Mouse (Mus musculus) intestine, embryonic 16.5 days (tissue): ENCODE results near the gene Stat3. TPM values are rescaled to one million over a fixed set of nuclear protein-coding genes. Genes with fewer than 3 reads are reported as not detected.

ENCODE experiments used
- ATAC-seq: fragments of 200-750 bp; cut with Nextera tagmentation; 2 replicates; pipeline ENCODE4 v1.8.0; 2017; ENCODE audit warnings: moderate TSS enrichment, moderate library complexity
- H3K27ac ChIP-seq: fragments of 300-500 bp; sonication (generic); 2 replicates; pipeline ENCODE4 v1.5.1; 2014; ENCODE audit warnings: mild to moderate bottlenecking, low read length
- H3K27me3 ChIP-seq: fragments of 300-500 bp; sonication (generic); replicated peaks from 2 replicates; pipeline ENCODE4 v1.6.1; 2014; ENCODE audit warnings: low read length, control low read depth, mixed read lengths; ENCODE audit not compliant: control insufficient read depth, insufficient read depth
- H3K36me3 ChIP-seq: fragments of 300-500 bp; sonication (generic); 2 replicates; pipeline ENCODE4 v1.6.1; 2014; ENCODE audit warnings: low read length, control low read depth; ENCODE audit not compliant: control insufficient read depth, insufficient read depth
- H3K4me1 ChIP-seq: fragments of 300-500 bp; sonication (generic); 2 replicates; pipeline ENCODE4 v1.6.1; 2014; ENCODE audit warnings: low read length, control low read depth, mixed read lengths; ENCODE audit not compliant: control insufficient read depth, insufficient read depth
- H3K4me2 ChIP-seq: fragments of 300-500 bp; sonication (generic); 2 replicates; pipeline ENCODE4 v1.6.1; 2014; ENCODE audit warnings: low read depth, low read length, control low read depth
- H3K4me3 ChIP-seq: fragments of 300-500 bp; sonication (generic); 2 replicates; pipeline ENCODE4 v1.5.1; 2014; ENCODE audit warnings: mild to moderate bottlenecking, low read length
- H3K9ac ChIP-seq: fragments of 300-500 bp; sonication (generic); 2 replicates; pipeline ENCODE4 v1.6.1; 2014; ENCODE audit warnings: low read depth, low read length
- H3K9me3 ChIP-seq: fragments of 300-500 bp; sonication (generic); 2 replicates; pipeline ENCODE4 v1.6.1; 2016; ENCODE audit warnings: low read length, control low read depth; ENCODE audit not compliant: control insufficient read depth
- WGBS: fragments of 180-500 bp; shearing (Covaris S2); extraction: QIAGEN DNeasy Blood & Tissue Kit; methylation state at CpG from one replicate; pipeline ENCODE4 v1.1.7; 2014; 5-methylcytosine and 5-hydroxymethylcytosine counted together
- polyA plus RNA-seq: library from polyadenylated mRNA; unstranded; fragments of >200 nt; fragmentation: Nextera tagmentation; extraction: Ambion mirVana; gene quantifications from 2 replicates; pipeline ENCODE4 v1.2.1, GENCODE M21; 2015

Gene Stat3
- polyA plus RNA-seq, 1 experiment from 2014 or later, result 48.9 TPM

- Histone ChIP-seq H3K4me2 (no peak overlapping the region), H3K9ac (no peak overlapping the region), H3K9me3 (no peaks in the 10 kb centered on the region), H3K27me3 (no peaks in the 10 kb centered on the region), H3K27ac (no peak overlapping the region), H3K4me3 (no peak overlapping the region), H3K36me3 (no peaks in the 10 kb centered on the region), H3K4me1 (peaks cover 24% of the 10 kb centered on the region; the same call in 1 of the 2 replicates)
- no peak for ATAC-seq
- 45% methylated on average over 7 of the region's 7 CpGs for WGBS
Observed at GRCm38 (mm10) chr11:100975241-100975640, 35.9 kb upstream of the Stat3 start.

- Histone ChIP-seq H3K27me3 (no peaks in the 10 kb centered on the region), H3K9me3 (no peaks in the 10 kb centered on the region), H3K4me1 (0 out of 2 replicates have a peak, but pooled peaks cover 19% of the 10 kb centered on the region), H3K4me3 (no peak overlapping the region), H3K27ac (no peak overlapping the region; the same call in 1 of the 2 replicates), H3K4me2 (no peak overlapping the region), H3K9ac (peak overlapping the region; percentile 24; the same call in 1 of the 2 replicates), H3K36me3 (no peaks in the 10 kb centered on the region)
- WGBS, result 46% methylated on average over 14 of the region's 14 CpGs
- ATAC-seq, result no peak
Observed at GRCm38 (mm10) chr11:100974381-100974970, 35.1 kb upstream of the Stat3 start.

- Histone ChIP-seq H3K4me2 (no peak overlapping the region), H3K4me3 (no peak overlapping the region), H3K9ac (no peak overlapping the region), H3K27me3 (no peaks in the 10 kb centered on the region), H3K9me3 (no peaks in the 10 kb centered on the region), H3K36me3 (no peaks in the 10 kb centered on the region), H3K27ac (no peak overlapping the region), H3K4me1 (peaks cover 17% of the 10 kb centered on the region; the same call in 1 of the 2 replicates)
- ATAC-seq, result no peak
- WGBS, result 94% methylated on average over 7 of the region's 7 CpGs
Observed at GRCm38 (mm10) chr11:100973245-100973644, 33.9 kb upstream of the Stat3 start.

GRCm38 (mm10) chr11:100971455-100971854 is 32.1 kb upstream of the Stat3 start:
- Histone ChIP-seq H3K4me3 (peak overlapping the region; percentile 77; the same call in 1 of the 2 replicates), H3K4me2 (0 out of 2 replicates have a peak overlapping the region, but pooled peaks have one; percentile 88), H3K27ac (no peak overlapping the region), H3K36me3 (no peaks in the 10 kb centered on the region), H3K27me3 (no peaks in the 10 kb centered on the region), H3K4me1 (peaks cover 17% of the 10 kb centered on the region; the same call in 1 of the 2 replicates), H3K9ac (0 out of 2 replicates have a peak overlapping the region, but pooled peaks have one; percentile 85), H3K9me3 (no peaks in the 10 kb centered on the region)
- no peak for ATAC-seq
- 76% methylated on average over 10 of the region's 10 CpGs for WGBS

GRCm38 (mm10) chr11:100970557-100970937 is 31.2 kb upstream of the Stat3 start, which contains the start of gene Cavin1:
Gene Cavin1 (minus strand): TSS chr11:100970887.
- WGBS, result under 1% methylated on average over 20 of the region's 20 CpGs
- Histone ChIP-seq H3K36me3 (no peaks in the 10 kb centered on the region), H3K4me1 (peaks cover 20% of the 10 kb centered on the region; the same call in 1 of the 2 replicates), H3K4me2 (peak within 1 kb of the TSS; percentile 88), H3K4me3 (peak within 1 kb of the TSS; percentile 77), H3K9ac (peak within 1 kb of the TSS; percentile 85), H3K27me3 (no peaks in the 10 kb centered on the region), H3K9me3 (no peaks in the 10 kb centered on the region), H3K27ac (peak within 1 kb of the TSS; percentile 93)
- peak; percentile 90 for ATAC-seq

- no peaks in the 10 kb centered on the region for H3K27me3 ChIP-seq
- peak overlapping the region; percentile 85 for H3K9ac ChIP-seq
- peak overlapping the region; percentile 93 for H3K27ac ChIP-seq
- WGBS, result under 1% methylated on average over 64 of the region's 65 CpGs
- ATAC-seq, result peak; percentile 78
- H3K36me3 ChIP-seq, result no peaks in the 10 kb centered on the region
- H3K9me3 ChIP-seq, result no peaks in the 10 kb centered on the region
- H3K4me1 ChIP-seq, result peaks cover 17% of the 10 kb centered on the region; the same call in 1 of the 2 replicates
- peak overlapping the region; percentile 77 for H3K4me3 ChIP-seq
- H3K4me2 ChIP-seq, result peak overlapping the region; percentile 88
Observed at GRCm38 (mm10) chr11:100969744-100970556, 30.6 kb upstream of the Stat3 start.

GRCm38 (mm10) chr11:100969189-100969743 is 29.9 kb upstream of the Stat3 start:
- Histone ChIP-seq H3K4me3 (peak overlapping the region; percentile 77), H3K9me3 (no peaks in the 10 kb centered on the region), H3K9ac (peak overlapping the region; percentile 85), H3K36me3 (no peaks in the 10 kb centered on the region), H3K27me3 (no peaks in the 10 kb centered on the region), H3K4me1 (peaks cover 15% of the 10 kb centered on the region), H3K4me2 (peak overlapping the region; percentile 88), H3K27ac (peak overlapping the region; percentile 93)
- peak; percentile 21 for ATAC-seq
- WGBS, result 6% methylated on average over 35 of the region's 35 CpGs

GRCm38 (mm10) chr11:100968501-100968900 is 29.2 kb upstream of the Stat3 start:
- peaks cover 22% of the 10 kb centered on the region for H3K4me1 ChIP-seq
- ATAC-seq, result no peak
- H3K36me3 ChIP-seq, result no peaks in the 10 kb centered on the region
- H3K4me3 ChIP-seq, result peak overlapping the region; percentile 77
- peak overlapping the region; percentile 85 for H3K9ac ChIP-seq
- H3K27ac ChIP-seq, result no peak overlapping the region
- no peaks in the 10 kb centered on the region for H3K27me3 ChIP-seq
- WGBS, result 66% methylated on average over 5 of the region's 5 CpGs
- H3K9me3 ChIP-seq, result no peaks in the 10 kb centered on the region
- peak overlapping the region; percentile 88 for H3K4me2 ChIP-seq

GRCm38 (mm10) chr11:100967881-100968420 is 28.6 kb upstream of the Stat3 start:
- no peak overlapping the region for H3K27ac ChIP-seq
- H3K4me3 ChIP-seq, result peak overlapping the region; percentile 77
- WGBS, result 76% methylated on average over 5 of the region's 5 CpGs
- H3K4me1 ChIP-seq, result peaks cover 26% of the 10 kb centered on the region
- H3K9me3 ChIP-seq, result no peaks in the 10 kb centered on the region
- peak overlapping the region; percentile 85; the same call in 1 of the 2 replicates for H3K9ac ChIP-seq
- ATAC-seq, result no peak
- peak overlapping the region; percentile 88 for H3K4me2 ChIP-seq
- H3K36me3 ChIP-seq, result no peaks in the 10 kb centered on the region
- no peaks in the 10 kb centered on the region for H3K27me3 ChIP-seq
